Mouse (Mus musculus): ENCODE measurements around the gene Olfr328.
"Not testable (repeated sequence)": the region's sequence is repeated elsewhere in the genome, so short reads cannot be mapped to it uniquely, and the experiment has no call there.

Olfr328 gene

DNA sequence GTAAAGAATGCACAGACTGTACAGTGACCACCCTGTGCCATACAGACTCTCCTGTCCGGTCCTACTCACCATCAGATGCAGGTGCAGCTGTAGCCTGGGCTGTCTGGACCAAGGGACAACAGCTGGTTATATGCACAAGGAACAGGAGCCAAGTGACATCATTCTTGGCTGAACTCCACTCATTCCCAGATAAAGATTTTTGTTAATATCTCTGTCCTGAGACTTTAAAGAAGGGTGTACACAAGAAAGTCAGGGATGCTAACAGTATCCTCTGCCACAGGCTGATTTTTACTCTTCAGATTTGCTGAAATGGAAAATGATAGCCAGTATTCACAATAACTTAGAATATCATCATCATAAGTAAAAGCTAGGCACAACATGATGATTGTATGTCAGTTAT, at the start of gene Olfr328:
Olfr328 (minus strand) TSS at position 101 of the 400 bp plus-strand sequence.
- peak in 1 of 2 experiments; percentile 34 for DNase-seq (ENCODE audit: inconsistent age in 2 of 2, low spot score in 1 of 2)

DNA sequence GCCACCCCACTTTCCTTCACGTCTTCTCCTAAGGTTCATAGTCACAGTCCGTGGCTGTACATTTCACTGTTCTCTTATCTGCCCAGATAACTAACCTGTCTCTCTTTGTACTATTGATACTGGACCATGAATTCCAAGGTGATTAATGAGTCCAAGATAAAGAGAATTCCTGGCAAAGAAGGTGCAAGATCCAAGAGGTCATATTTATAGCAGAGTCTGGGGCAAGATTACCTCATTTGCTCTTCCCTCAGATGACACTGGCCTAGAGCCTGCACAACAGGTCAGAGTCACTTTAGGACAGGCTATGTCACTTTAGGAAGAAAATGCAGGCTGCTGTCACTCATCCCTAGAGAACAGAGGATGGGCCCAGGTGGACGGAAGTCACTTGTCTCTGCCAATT, 49.8 kb upstream of the Olfr328 start:
- DNase-seq (ENCODE audit: inconsistent age in 2 of 2, low spot score in 1 of 2): no peak

DNA sequence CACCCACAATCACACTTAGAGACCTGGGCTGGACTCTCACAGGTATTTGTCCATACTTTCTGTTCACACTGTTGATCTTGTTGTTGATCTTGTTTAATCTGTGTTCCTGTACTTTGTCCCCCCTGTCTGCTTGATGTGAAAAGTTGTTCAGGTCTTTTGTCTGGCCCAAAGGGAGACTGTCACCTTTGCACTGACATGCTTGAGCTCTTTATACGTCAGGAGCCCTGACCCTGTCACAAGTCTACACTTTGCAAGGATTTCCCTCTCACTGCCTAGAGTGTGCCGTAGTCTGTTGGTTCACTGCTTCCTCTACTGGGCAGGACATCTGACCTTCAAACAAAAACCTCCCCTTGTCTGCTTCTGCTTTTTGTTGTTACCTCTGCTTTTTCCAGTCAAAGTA, 49.3 kb upstream of the Olfr328 start:
- no peak for DNase-seq (ENCODE audit: inconsistent age in 2 of 2, low spot score in 1 of 2)

DNA sequence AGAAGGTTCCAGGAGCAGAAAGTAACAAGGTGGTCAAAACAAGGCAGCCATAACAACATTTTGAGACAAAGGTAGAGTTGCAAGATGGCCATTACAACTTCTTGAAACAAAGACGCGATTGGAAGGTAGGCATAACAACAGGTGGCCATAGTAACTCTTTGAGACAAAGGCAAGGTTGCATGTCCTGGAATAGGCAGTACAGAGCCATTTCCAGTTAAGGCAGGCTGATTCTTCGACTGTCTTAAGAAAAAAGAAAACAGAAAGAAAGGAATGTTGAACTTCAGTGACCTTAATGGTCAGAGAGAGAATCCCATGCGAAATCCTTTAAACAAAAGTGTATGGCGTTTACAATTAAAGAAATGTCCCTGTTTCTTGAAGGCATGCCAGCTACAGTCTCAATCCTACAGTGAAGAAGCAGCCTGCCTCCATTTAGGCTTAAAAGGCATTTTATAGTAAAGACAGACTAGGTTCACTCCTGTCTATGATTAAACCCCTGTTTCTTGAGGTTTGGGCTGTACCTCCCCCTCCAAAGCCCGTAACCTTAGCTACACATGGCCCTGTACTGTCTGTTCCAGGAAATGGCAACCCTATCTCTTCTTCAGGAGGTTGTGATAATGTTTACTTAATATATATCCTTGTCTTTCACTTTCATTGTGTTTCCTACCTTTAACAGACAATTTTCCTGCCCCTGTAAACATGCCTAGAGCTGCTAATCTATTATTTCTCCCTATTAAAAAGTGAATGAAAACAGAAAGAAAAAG, 47.5 kb upstream of the Olfr328 start:
- DNase-seq (ENCODE audit: inconsistent age in 2 of 2, low spot score in 1 of 2): no peak

DNA sequence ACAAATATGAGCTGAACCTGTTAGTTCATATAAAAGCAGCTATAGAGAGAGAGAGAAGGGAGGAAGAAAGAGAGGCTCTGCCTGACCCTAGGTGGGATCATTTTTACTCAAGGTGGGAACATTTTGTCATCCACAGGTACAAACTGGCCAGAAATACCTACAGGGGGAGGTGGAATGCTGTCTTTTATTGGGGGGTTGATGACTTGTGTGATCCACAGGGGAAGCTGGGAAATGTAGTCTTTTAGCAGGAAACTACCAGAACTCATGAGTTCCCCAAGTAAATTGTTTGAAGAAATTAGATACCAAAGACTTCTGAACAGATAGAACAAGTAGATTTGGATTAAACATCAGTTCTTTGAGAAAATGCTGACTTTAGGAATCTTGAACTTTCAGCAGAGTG, 46.6 kb upstream of the Olfr328 start:
- no peak for DNase-seq (ENCODE audit: inconsistent age in 2 of 2, low spot score in 1 of 2)

DNA sequence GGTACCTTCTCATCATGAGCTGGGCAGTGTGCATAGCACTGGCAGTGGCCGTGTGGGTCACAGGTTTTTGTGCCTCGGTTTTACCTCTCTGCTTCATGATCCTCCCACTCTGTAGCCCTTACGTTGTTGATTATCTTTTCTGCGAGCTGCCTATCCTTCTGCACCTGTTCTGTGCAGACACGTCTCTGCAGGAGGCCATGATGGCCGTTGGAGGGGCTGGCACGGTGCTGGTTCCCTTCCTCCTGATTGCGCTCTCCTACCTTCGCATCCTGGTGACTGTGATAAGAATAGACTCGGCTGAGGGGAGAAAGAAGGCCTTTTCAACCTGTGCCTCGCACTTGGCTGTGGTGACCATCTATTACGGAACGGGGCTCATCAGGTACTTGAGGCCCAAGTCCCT, 42.4 kb upstream of the Olfr328 start:
- no peak for DNase-seq (ENCODE audit: inconsistent age in 2 of 2, low spot score in 1 of 2)

DNA sequence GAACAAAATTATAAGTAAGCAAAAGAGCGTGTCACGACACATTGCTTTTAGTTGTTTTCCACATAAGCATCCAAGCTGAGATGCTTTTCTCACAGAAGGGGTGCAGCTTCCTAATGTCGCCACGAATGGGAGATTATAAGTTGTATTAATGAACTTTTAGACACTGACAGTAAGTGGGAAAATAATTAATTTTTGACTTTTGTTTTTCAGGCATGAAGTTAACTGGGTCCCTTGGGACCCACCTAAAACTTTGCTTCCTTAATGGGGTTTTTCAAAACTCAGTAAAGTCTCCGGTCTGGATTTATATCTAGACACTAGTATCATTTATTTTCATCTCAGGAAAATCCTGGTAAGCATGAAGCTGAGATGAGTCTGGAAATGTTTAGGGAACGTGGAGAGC, 39.4 kb upstream of the Olfr328 start, which contains the start of gene Olfr324:
Olfr324 (plus strand) TSS at position 301 of the 400 bp plus-strand sequence.
- no peak for DNase-seq (ENCODE audit: inconsistent age in 2 of 2, low spot score in 1 of 2)

DNA sequence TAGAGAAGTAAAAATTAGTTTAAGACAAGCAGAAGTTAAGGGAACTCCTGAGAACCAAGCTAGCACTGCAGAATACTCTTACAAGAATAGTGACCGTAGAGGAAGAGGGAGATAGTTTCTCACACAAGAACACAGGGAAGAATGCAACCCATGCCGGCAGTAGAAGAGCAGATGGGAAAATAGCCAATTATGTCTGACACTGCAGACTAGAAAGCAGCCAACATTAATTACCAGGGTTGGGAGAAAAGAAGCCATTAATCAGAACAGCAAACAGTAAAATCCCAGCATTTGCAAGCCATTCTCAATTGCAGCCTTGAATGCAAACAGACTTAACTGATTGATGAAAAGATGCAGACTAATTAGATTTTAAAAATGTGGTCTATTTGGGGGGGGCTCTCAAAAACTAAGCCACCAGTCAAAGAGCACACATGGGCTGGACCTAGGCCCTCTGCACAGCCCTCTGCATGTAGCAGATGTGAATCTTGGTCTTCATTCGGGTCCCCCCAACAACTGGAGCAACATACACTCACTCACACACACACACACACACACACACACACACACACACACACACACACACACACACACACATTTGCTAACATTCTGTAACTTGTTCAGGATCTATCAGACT, 33.3 kb upstream of the Olfr328 start:
- DNase-seq (ENCODE audit: inconsistent age in 2 of 2, low spot score in 1 of 2): no peak

DNA sequence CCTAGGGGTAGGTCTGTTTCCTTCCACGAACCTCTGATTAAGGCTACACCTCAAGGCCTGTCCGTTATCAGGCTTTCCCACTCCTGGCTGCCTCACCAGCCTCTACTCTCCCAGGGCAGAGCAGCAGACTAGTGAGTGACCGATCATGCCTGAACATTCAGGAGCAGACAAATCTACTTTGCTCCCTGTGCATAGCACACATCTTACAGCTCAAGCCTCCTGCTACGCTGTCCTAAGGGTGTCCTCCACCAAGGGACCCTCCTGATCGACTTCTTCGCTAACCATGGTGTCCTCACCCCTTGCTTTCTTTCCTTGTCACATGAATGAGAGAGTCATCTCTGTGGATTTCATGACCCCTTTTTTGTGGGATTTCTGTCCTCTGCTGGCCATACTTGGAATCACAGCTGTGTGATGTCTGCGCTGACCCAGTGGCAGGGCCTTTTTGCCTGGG, 32.5 kb upstream of the Olfr328 start:
- peak; percentile 37 to 82 for DNase-seq (ENCODE audit: inconsistent age in 2 of 2, low spot score in 1 of 2)

DNA sequence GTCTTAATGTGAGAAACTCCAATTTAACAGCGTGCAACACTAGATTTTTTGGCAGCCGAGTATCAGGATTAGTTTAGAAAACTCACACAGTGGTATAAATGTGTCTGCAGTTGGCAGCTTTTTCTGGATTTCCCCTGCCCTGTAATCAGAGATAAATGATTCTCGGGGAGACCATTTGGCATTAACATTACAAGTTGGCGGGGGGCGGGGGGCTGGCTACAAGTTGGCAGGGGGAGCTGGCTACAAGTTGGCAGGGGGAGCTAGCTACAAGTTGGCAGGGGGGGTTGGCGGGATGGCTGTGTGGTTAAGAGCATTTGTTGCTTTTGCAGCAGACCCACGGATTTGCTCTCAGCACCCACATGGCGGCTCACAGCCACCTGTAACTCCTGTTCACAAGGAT, 23.2 kb upstream of the Olfr328 start:
- no peak for DNase-seq (ENCODE audit: inconsistent age in 2 of 2, low spot score in 1 of 2)

DNA sequence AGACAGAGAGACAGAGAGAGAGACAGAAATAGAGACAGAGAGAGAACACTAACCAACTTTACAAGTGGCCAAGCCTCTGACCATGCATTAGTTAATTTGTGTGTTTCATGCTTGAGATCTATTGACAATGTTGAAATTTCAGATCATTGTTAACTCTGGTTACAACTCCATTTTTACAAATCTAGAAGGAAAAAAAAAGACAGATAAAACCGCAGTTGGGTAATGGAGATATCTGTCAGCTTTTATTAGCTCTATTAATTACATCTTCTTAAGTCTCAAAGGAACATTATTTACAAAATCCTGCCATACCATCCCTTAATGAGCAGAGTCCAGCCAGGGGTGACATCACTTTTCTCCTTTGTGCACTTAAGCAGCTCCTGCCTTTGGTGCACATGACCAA, 22.0 kb upstream of the Olfr328 start, which contains the start of gene Olfr325:
Olfr325 (plus strand) TSS at position 301 of the 400 bp plus-strand sequence.
- no peak for DNase-seq (ENCODE audit: inconsistent age in 2 of 2, low spot score in 1 of 2)

DNA sequence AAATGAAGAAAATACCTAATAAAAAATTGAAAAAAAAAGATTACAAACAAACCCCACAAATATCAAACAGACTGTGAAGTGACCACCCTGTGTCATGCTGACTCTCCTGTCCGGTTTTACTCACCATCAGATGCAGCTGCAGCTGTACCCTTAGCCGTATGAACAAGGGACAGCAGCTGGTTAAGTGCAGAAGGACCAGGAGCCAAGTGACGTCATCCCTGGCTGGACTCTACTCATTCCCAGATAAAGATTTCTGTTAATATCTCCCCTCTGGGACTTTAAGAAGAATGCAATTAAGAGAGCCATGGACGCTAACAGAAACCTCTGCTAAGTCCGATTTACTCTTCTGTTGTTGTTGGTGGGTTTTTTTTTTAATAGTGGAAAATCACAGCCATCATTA, 15.0 kb upstream of the Olfr328 start, which contains the start of gene Olfr224:
Olfr224 (minus strand) TSS at position 149 of the 400 bp plus-strand sequence.
- DNase-seq (ENCODE audit: inconsistent age in 2 of 2, low spot score in 1 of 2): no peak

DNA sequence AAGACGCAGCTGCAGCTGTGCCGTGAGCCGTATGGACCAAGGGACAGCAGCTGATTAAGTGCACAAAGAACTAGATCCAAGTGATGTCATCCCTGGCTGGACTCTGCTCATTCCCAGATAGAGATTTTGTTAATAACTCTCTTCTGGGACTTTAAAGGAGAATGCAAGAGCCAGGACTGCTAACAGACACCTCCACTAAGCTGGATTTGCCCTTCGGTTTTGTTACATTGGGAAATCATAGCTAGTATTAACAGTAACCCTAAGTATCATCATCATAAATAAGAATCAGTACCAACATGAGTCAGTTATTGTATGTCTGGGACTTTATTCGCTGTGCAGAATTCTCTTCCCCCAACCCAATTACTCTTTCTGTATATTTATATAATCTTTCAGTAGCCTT, 9.1 kb downstream of the Olfr328 start, which contains the start of gene Olfr329-ps:
Olfr329-ps (minus strand) TSS at position 101 of the 400 bp plus-strand sequence.
- no peak for DNase-seq (ENCODE audit: inconsistent age in 2 of 2, low spot score in 1 of 2)

DNA sequence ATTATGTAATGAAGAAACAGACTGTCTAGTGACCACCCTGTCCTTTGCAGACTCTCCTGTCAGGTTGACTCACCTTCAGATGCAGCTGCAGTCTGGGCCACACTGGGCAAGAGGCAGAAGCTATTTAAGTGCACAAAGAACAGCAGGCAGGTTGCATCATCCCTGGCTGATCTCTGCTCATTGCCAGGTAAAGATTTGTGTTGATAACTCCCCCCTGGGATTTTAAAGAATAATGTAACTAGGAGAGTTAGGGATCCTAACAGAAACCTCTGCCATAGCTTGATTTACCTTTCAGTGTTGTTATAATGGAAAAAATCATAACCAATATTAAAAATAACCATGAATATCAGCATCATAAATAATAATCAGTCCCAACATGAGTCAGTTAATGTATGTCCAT, 20.7 kb downstream of the Olfr328 start, which contains the start of gene Olfr330:
Olfr330 (minus strand) TSS at position 101 of the 400 bp plus-strand sequence.
- not testable (repeated sequence) for DNase-seq (ENCODE audit: inconsistent age in 2 of 2, low spot score in 1 of 2)

DNA sequence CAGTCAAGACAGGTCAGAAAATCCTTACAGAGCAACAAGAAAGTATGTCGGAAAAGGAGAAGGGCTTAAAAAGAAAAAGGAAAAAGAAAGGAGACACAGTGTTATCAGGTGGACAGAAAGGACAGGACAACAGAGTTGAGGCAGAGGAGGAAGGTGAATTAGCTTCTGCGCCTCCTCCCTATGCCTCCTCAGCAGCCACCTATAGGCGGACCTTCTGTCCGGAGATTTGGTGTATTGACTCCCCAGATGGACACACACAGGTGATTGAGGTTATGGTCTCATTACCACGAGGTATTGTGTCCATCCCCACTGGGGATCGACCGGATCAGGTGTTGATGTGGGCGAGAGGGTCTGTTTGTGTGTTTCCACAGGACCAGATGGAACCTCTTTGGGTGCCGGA, 35.7 kb downstream of the Olfr328 start:
- DNase-seq (ENCODE audit: inconsistent age in 2 of 2, low spot score in 1 of 2): peak; percentile 24 to 41

DNA sequence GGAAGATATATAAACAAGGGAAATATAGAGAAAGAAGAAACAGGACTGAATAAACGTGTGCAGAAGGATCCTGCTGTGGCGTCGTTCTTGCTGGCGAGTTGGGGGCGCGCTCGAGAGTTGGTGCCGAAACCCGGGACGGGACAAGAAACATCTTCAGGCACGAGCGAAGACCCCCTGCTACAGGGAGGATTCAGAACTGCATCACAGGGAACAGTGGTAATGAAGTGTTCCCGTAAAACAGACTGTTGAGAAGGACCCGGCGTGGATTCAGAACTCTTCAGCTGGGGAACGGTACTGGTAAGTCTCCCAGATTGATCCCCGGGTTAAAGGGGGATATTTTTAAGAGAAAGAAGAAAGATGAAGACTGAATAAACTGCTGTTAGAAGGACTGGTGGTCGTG, 36.5 kb downstream of the Olfr328 start:
- peak; percentile 63 to 82 for DNase-seq (ENCODE audit: inconsistent age in 2 of 2, low spot score in 1 of 2)

DNA sequence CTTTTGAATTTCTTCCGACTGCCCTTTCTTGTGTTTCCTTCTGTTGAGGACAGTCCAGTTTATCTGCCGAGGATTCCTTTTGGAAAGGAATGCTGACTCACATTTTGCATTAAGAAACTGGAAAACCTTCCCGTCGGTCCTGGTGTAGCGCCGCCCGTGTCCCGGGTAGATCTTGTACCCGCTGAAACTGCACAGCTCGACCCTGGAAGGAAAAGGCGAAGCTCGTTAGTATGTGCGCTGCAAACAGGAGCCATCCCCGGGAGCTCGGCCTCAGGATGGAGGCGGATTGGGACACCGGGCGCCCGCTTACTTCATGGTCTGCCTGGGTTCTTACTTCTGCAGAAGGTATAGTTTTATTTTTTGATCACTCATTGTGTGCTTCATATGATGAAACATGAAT, 46.4 kb downstream of the Olfr328 start:
- DNase-seq (ENCODE audit: inconsistent age in 2 of 2, low spot score in 1 of 2): not testable (repeated sequence)

DNA sequence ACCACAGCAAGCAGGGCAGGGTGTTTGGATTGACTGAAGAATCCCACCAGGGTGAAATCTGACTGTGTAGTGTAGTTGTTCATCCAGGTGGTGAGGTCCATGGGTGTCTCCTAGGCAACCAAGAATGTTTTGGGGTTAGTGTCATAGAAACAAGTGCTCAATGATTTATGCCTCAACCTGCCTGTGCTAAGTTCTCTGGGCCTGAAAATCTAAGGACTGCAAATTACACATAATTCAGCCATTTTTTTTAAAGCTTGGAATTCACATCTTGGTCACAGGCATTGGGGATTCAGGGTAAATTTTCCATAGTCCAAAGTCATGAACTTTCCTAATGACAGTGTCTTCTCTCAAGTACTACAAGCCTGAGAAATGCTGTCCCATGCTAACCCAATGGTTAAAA, 53.0 kb downstream of the Olfr328 start, which contains the start of gene Olfr331:
Olfr331 (minus strand) TSS at position 101 of the 400 bp plus-strand sequence.
- DNase-seq (ENCODE audit: inconsistent age in 2 of 2, low spot score in 1 of 2): not testable (repeated sequence)
